Mouse (Mus musculus) 3134 (cell line): ENCODE results near the gene Pgam5.
A peak's percentile ranks its signal among the peaks of the same experiment; 100 is the strongest.

Source experiments
- DNase-seq: peaks from one replicate; pipeline ENCODE4 v3.0.0-alpha.2; 2011; ENCODE audit warnings: low spot score; ENCODE audit not compliant: insufficient read length; ENCODE audit errors: extremely low read depth

Gene Pgam5

DNA sequence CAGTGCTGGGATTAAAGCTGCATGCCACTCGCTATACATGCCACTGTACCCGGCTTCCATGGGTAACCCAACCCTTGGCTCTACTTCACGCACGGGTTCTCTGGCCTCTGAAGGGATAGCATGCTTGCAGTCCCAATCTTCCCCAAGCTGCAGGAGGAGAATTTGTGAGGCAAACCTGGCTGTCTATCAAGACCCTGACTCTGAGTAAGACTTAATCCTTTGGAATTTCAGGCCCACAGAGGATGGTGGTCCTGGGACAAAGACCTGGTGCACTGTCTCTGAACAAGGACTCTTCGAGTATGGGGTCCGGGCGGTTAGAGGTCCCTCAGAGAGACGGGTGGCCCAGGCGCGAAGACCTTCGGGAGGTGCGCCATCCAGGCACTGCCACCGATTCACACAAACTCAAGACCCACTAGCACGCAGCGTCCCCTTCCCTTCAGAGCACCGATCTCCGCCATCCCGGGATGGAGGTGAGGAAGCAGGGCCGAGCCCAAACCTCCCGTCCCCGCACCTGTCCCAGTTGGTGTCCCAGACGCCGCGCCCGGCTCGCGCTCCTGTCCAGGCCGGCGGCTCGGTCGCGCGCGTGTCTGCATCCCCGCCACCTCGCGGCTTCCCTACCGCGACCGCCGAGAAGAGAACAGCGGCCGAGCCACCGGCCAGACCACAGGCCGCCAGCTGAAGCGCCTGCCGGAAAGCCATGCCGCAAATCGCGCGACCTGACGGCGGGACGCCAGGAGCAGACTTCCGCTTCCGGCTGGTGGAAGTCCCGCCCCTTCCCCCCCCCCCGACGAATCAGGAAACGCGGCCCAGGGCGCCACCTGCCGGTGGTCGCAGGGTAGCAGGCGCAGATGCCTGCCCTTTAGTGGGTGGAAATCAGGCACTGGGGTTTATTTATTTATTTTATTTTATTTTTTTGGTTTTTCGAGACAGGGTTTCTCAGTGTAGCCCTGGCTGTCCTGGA, at the start of gene Pgam5:
TSS of gene Pgam5 (minus strand) at position 773 of the 961 bp plus-strand sequence.
- peak; percentile 96 for DNase-seq

DNA sequence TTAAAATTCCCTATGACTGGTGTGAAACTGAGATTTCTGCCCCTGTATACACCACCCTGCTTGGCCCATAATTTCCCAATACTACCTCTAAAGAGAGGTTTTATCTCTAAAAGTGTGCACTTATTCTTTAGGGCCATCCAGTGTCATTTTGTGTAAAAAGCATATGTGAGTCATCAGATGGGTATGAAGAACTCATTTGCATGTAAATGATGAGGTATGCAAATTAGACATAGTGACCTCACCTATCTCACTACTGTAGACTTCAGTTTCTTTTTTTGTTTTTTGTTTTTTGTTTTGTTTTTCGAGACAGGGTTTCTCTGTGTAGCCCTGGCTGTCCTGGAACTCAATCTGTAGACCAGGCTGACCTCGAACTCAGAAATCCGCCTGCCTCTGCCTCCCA, 43.4 kb upstream of the Pgam5 start:
- DNase-seq: no peak

DNA sequence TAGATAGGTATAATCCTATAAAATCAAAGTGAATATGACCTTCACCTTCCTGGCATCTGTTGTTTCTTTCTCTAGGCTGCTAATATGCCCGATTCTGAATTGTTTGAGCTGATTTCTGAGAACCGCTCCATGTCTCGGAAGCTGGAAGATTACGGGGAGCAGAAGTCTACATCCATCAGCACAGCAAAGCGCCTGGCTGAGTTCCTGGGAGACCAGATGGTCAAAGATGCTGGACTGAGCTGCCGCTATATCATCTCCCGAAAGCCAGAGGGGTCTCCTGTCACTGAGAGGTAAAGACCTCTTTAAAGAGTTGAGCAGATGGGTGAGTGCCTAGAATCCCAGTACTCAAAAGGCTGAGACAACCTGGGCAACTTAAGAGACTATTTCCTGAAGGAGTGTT, 39.1 kb upstream of the Pgam5 start:
- DNase-seq: no peak

DNA sequence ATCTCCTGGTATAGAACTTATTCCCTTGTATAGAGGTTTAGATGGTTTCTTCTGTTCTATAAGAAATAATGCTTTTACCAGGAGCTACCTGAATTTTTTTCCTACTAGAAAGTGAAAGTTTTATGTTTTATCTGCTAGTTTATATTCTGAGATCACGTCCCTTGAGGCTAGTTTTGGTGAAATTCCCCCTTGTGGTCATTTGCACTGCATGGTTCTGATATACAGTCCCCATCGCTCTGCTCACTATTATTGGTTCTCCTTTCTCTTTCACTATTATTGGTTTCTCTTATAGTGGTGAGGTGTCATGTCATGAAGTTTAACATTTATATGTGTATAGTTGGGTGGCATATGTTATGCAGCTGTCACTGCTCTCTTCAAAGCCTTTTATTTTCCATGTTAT, 30.9 kb upstream of the Pgam5 start:
- no peak for DNase-seq

DNA sequence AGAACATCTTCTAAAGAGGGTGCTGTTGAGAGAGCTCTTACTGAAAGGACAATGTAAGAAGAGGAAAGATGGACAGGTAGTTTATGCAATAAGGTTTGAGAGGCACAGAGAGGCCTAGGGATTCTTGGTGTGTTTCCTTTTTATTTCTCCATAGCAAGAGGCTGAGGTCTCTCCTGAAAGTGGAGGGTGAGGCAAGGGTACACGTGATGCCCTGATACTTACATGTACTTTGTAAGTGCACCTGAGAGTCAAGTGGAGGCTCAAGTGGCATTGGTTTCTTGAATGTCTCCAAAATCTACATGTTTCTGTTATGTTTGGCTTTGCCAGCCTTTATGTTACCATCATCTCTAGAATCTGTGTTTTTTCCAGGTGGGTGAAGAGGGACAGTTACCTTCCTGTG, 26.9 kb upstream of the Pgam5 start:
- DNase-seq: no peak

DNA sequence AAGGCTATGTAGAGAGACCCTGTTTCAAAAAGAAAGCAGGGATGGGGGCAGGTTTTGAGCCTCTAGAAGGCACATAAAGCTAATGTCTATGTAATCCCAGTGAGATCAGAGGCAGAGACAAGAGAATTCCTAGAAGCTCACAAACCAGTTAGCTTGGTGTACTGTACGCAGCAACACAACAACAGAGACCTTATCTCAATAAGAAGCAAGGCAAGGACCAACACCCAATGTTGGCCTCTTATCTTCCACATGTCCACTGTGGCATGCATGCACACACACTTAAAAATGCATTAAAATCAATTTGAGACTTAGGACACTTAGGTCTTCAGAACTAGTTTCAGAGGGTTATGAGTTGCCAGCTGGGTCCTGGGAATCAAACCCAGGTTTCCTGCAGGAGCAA, 21.9 kb upstream of the Pgam5 start:
- no peak for DNase-seq

DNA sequence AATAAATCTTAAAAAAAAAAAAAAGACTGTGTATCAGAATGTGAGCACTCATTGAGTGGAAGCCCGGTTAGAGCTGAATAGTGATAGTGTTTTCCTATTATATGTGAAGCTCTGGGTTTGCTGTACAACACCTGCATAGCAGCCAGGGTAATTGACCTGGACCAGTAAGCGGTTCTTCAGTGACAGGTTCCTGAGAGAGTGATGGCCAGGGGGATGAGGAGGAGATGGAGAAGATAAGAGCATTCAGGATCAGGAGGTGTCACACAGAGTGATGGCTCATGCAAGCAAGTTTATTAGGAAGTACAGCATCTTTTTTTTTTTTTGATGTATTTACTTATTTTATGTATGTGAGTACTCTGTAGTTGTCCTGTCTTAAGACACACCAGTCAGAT, 17.4 kb upstream of the Pgam5 start:
- DNase-seq: no peak

DNA sequence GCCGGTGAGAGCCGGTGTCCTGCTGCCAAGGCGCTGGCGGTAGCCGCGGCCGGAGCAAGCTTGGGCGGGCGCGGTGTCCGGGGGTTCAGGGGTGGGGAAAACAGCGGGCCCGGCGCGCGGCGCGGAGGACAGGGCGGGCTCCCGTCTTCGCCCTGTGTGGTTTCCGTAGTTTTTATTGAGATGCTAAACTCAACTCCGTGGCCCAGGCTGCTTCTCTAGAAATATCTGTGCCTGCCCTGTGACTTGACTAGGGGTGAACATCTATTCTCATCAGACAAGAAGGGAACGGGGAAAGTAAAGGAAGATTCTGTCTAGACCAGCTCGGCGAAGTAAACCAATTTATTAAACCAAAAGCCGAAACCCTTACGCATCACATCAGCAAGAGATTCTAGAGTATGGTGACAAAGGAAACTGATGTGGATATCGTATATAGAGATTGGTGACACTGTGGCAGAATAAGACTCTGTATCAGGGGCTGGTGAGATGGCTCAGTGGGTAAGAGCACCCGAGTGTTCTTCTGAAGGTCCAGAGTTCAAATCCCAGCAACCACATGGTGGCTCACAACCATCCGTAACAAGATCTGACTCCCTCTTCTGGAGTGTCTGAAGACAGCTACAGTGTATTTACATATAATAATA, 16.9 kb upstream of the Pgam5 start:
- no peak for DNase-seq

DNA sequence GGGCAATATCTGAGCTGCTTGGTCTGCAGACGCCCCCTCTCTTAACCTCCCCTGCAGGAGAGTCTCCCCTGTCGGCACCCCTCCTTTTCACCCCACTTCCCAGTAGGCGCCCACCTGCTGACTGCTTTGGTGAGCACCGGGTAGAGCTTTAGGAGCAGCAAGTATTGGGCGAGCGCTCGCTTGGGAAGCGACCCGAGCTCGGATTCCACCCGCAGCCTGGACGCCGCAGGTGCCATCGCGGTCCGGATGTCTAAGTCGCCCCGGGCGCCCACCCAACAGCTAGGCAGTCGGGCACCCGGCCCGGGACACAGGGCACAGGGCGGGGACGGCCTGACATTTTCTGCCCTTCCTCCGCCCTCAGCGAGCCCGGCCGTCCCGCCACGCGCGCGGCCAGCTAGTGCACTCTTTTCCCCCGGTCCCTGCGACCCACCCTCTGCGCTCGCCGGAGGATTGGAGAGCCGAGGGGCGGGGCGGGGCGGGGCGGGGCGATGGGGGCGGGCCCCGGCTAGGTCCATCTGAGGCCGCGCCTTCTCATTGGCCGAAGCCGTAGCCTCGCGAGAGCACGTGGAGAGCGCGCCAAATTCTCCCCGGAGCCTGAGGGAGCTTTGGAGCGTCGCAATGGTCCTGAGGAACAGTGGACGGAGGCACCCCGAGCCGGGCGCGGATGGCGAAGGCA, 16.2 kb upstream of the Pgam5 start, which contains the start of the genes Pxmp2 and Pole:
TSS of gene Pxmp2 (minus strand) at position 417 of the 676 bp plus-strand sequence.
TSS of gene Pole (plus strand) at position 537 of the 676 bp plus-strand sequence.
- DNase-seq: peak; percentile 84

DNA sequence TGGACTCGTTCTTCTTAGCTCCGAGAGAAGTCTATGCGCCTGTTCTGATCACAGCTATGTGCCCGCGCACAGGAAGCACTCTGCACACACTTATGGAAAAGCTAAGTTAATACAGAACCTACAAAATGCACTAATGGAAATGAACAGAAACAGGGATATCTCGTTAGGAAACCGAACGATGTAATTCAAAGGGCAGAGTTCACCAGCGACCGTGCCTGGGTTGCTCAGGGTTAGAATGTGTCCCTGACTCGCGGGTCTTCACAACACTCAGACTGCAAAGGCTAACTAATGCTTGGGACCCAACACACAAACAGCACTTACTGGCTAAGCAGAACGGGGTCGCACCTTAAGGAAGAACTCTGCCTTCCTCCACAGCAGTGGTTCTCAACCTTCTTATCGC, 15.4 kb upstream of the Pgam5 start:
- DNase-seq: no peak

DNA sequence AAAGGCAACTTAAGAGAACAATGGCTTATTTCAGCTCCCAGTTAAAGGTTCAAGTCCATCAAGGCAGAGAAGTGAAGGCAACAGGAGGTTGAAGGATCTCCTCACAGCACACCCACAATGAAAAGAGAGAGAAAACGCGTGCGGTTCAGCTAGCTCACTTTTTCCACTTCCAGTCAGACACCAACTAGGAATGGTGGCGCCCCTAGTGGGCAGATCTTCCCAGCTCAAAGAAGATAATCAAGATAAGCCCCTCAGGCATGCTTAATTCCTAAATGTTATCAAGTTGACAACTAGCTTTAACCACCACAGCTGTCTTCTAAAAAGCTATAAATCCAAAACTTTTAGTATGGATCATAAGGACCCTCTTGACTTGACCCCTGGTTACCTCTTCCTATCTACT, 14.8 kb upstream of the Pgam5 start:
- DNase-seq: peak; percentile 9

DNA sequence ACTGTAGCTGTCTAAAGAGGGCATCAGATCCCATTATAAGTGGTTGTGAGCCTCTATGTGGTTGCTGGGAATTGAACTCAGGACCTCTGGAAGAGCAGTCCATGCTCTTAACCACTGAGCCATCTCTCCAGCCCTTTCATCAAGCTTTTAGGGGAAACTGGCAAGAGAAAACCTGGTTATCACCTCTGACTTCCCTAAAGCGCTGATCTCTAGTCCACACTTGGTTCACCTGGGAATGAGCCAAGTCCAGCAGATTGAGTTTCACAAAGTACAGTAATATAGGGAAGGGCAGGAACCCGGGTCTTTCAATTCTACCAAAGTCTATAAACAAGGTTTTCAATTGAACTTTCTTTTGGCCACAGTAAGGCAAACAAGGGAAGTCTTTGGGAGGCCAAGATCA, 12.3 kb upstream of the Pgam5 start:
- DNase-seq: no peak

DNA sequence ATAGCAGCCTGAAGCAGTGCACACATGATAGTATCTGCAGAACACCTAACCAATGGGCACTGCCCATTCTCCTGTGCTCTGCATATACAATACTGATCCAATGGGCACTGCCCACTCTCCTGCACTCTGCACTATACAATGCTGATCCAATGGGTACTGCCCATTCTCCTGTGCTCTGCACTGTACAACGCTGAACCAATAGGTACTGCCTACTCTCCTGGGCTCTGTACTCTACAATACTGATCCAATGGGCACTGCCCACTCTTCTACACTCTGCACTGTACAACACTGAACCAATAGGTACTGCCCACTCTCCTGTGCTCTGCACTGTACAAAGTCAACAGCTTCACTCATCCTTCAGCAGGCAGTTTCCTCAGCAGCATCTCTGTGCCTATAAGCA, 7.2 kb upstream of the Pgam5 start:
- DNase-seq: no peak

DNA sequence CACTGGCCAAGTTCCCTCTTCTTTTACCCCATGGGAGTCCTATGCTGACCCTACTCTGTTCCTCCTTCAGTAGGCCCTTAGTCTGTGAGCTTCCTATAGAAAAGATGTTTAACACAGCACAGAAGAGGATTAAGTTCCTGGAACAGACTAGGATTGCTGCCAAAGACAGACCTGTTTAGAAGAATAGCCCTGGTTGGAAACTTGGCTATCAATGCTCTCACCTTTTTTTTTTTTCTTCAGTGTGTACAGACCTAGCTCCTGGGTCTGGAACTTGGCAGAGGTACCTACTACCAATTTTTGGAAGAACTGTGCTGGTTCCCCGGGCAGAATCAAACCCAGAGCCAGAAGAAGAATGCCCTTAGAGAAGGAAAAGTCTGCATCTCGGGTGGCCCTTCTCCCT, 6.7 kb upstream of the Pgam5 start:
- DNase-seq: no peak

DNA sequence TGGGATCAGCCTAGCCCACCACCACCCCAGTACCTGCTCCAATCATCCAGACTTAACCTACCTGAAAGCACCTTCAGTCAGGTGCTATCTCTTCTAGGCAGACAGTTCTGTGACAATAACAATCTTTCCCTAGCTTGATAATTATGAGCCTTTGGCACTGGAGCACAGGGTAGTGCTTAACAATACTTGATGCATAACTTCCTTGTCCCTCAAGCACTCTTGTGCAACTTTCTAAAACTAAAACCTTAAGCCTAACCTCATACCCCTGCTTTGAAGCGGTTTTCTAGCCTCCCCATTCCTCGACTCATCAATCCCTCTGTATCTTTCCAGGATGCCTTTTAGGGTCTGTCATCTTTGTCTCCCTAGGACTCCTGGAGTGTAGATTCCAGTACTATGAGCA, 5.1 kb upstream of the Pgam5 start:
- no peak for DNase-seq

DNA sequence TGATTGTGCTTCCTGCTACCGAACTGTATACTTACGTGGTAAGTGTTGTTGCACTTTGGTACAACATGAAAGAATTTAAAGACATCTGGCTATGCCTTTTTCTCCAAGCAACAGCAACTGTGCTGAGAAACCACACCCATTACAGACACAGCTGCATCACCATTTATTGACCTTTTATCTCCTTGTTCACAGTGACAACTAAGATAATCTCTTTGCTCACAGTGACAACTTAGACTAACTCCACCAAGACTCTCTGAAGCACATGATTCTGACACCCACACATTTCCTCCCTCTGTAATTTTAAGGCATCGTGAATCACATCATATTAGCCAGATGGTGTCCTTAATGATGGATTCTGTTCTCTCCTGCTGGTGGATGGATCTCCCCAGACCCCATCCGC, 4.4 kb upstream of the Pgam5 start:
- DNase-seq: no peak

DNA sequence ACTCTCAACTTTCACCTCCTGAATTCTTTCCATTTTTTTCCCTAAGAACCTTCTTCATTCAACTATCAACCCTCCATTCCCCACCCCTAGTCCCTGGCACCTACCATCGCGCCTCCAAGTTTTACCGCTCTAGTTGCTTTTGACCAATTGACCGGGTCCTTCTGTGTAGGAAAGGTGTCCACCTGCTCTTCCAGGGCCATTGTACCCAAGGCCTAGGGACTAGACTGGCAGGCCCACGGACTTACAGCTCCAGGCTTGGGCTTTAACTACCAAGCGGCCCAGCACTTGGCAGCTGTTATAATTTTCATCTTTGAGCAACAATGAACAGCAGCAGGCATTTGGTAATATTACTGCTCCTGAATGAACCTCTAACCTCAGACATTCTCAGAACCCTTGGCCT, 529 bp upstream of the Pgam5 start:
- DNase-seq: no peak

DNA sequence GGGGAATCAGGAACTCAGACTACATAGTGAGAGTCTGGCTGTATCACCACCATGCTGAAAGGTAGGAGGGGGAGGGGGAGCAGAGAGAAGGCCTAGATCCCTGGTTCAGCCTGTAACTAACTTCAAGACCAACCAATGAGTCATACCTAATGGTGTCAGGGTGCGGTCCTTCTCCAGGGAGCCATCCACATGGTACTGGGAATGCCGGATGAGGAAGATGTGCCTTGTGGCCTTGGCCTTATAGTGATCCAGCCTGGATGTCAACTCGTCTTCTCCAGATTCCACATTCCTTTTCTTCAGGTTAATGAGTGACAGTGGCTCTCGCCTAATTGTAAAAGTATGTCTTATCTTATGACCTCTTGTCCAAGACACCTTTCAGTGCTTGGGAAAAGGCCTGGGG, 2.8 kb downstream of the Pgam5 start:
- no peak for DNase-seq

DNA sequence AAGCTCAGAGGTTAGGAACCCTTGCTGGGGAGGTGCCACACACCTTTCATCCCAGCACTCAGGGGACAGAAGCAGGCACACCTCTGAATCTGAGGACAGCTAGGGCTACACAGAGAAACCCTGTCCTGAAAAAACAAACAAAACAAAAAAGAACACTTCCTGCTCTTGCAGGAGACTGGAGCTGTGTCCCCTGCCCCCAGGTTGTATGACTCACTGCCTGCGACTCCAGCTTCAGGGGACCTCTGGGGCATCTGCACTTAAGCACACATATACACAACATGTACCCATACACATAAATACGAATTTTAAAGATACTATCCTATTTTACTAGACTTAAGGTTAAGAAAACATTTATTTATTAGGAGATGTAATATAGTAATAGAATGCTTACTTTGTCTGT, 25.6 kb downstream of the Pgam5 start:
- no peak for DNase-seq

DNA sequence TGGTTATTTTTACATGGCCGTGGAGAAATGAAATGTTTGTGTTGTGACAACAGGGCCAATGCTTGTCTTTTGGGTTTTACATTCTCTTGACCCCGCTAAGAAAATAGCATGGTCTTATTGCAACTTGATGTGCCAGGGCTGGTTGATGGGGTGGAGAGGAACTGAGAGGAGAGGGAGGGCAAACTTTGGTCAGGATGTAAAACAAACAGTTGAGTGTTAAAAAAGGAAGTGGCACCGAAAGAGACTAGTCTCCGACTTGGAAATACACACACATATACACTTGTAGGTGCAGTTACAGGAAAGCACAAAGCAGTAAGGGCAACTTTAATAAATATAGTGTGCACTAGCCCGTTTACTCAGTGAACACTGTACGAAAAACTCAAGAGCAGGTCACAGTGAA, 37.4 kb downstream of the Pgam5 start:
- no peak for DNase-seq

DNA sequence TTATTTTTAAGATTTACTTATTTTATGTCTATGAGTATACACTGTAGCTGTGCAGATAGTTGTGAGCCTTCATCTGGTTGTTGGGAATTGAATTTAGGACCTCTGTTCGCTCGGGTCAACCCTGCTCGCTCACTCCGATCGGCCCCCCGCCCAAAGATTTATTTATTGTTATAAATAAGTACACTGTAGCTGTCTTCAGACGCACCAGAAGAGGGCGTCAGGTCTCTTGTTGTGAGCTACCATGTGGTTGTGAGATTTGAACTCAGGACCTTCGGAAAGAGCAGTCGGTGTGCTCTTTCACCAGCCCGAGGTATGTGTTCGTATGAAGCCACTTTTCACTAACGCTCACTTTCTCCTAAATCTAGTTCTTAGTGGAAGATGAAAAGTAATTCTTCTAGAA, 38.1 kb downstream of the Pgam5 start:
- DNase-seq: peak; percentile 32
